Mouse (Mus musculus) retina, postnatal 1 day (tissue): ENCODE measurements around the gene Tmem63b.

Source experiments
- DNase-seq: peaks from one replicate; pipeline ENCODE4 v3.0.0-alpha.2; 2012

The Tmem63b gene

GRCm38 (mm10) chr17:45686716-45687115, at the start of gene Tmem63b:
Gene Tmem63b, minus strand, starts transcription at chr17:45686905.
- DNase-seq = peak; percentile 48

- DNase-seq = peak; percentile 90
These were observed 48.9 kb upstream of the Tmem63b start for GRCm38 (mm10) chr17:45735382-45736310.

- DNase-seq = no peak
These were observed 48.2 kb upstream of the Tmem63b start for GRCm38 (mm10) chr17:45734881-45735280.

GRCm38 (mm10) chr17:45734333-45734732, 47.6 kb upstream of the Tmem63b start:
- peak; percentile 82 for DNase-seq

- DNase-seq = peak; percentile 92
These were observed 47.1 kb upstream of the Tmem63b start, which contains the start of gene 1600014C23Rik for GRCm38 (mm10) chr17:45733735-45734301. Gene 1600014C23Rik, minus strand, starts transcription at chr17:45733844.

- peak; percentile 32 for DNase-seq
These were observed 46.5 kb upstream of the Tmem63b start for GRCm38 (mm10) chr17:45733038-45733734.

- DNase-seq = peak; percentile 93
These were observed 44.6 kb upstream of the Tmem63b start for GRCm38 (mm10) chr17:45731172-45731864.

- no peak for DNase-seq
These were observed 44.0 kb upstream of the Tmem63b start for GRCm38 (mm10) chr17:45730696-45731095.

GRCm38 (mm10) chr17:45729387-45729786, 42.7 kb upstream of the Tmem63b start:
- no peak for DNase-seq

GRCm38 (mm10) chr17:45727983-45728723, 41.4 kb upstream of the Tmem63b start:
- no peak for DNase-seq

- DNase-seq = no peak
These were observed 40.8 kb upstream of the Tmem63b start for GRCm38 (mm10) chr17:45727481-45727880.

- no peak for DNase-seq
These were observed 39.5 kb upstream of the Tmem63b start for GRCm38 (mm10) chr17:45726249-45726648.

- no peak for DNase-seq
These were observed 37.8 kb upstream of the Tmem63b start for GRCm38 (mm10) chr17:45724574-45724921.

GRCm38 (mm10) chr17:45723732-45724573, 37.2 kb upstream of the Tmem63b start:
- DNase-seq = peak; percentile 91

- peak; percentile 77 for DNase-seq
These were observed 31.6 kb upstream of the Tmem63b start for GRCm38 (mm10) chr17:45718323-45718722.

GRCm38 (mm10) chr17:45711525-45711924, 24.8 kb upstream of the Tmem63b start:
- no peak for DNase-seq

GRCm38 (mm10) chr17:45710407-45710806, 23.7 kb upstream of the Tmem63b start:
- no peak for DNase-seq

- DNase-seq = no peak
These were observed 23.1 kb upstream of the Tmem63b start for GRCm38 (mm10) chr17:45709829-45710228.

- no peak for DNase-seq
These were observed 21.5 kb upstream of the Tmem63b start for GRCm38 (mm10) chr17:45708179-45708578.

- DNase-seq = no peak
These were observed 20.7 kb upstream of the Tmem63b start for GRCm38 (mm10) chr17:45707376-45707775.

GRCm38 (mm10) chr17:45706796-45707195, 20.1 kb upstream of the Tmem63b start:
- no peak for DNase-seq
